Mouse (Mus musculus) cerebellum, adult 8-10 months (tissue): ENCODE measurements around the gene Unc13c.

Experiments
- DNase-seq: peaks from one replicate; pipeline ENCODE4 v3.0.0; 2022

Gene Unc13c

GRCm38 (mm10) chr9:73867410-73868067 lies 101.2 kb downstream of the Unc13c start:
- no peak for DNase-seq

- DNase-seq, result no peak
Observed at GRCm38 (mm10) chr9:73866666-73867065, 102.1 kb downstream of the Unc13c start.

GRCm38 (mm10) chr9:73859469-73859868 lies 109.3 kb downstream of the Unc13c start:
- DNase-seq, result no peak

DNA sequence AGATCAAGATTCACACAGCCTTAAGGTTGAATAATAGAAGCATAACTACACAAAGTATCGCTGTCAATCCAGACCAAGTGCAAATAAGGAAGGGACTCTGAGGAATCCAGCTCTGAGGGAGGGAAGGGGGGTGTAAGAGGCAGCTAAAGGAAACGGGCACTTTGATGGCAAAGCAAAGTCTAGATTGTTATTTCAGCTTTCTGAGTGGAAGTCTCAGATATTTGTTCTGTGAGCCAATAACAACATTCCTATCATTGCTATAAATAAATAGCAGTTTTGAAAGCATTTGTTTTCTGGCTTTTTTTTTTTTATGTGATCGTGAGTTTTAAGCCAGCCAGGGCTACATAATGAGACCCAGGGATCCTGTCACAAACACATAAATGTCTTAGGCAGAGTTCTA lies 114.5 kb downstream of the Unc13c start:
- DNase-seq, result no peak

GRCm38 (mm10) chr9:73806681-73807080 lies 162.1 kb downstream of the Unc13c start:
- no peak for DNase-seq

DNA sequence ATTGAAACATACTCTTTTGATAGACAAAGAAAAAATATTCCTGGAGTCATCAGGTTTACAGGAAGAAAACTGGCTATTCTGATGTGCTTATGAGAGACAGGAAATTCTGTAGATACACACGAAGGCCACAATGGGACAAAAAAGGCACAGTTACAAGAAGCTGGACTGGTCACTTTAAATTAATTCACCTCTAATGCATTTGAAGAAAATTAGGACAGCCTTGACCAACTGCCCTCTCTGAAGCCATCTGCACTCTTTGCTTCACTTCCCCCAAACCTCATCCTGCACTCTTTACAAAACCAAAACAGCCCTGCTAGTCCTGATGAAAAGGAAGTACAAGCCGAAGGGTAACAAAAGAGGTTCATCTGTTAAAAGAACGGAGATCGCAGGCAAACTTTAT lies 194.2 kb downstream of the Unc13c start:
- DNase-seq, result peak; percentile 41

DNA sequence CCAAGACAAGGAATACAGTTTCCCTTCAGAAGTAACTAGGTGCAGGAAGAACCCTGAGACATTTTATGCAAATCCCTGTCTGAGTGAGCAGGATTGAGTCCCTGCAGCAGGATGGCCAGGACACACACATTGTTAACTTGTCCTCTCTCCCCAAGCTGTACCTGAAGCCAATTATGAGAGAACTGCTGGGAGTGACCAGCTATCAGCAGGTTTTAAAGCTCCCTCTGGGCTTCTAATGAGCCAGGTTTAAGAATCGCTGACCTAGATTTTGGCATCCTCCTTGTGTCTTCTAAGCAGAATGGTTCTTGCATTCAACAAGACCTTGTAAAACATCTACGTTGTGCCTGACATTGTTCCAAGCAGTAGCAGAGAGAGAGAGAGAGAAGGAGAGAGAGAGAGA lies 213.6 kb downstream of the Unc13c start:
- peak; percentile 20 for DNase-seq

DNA sequence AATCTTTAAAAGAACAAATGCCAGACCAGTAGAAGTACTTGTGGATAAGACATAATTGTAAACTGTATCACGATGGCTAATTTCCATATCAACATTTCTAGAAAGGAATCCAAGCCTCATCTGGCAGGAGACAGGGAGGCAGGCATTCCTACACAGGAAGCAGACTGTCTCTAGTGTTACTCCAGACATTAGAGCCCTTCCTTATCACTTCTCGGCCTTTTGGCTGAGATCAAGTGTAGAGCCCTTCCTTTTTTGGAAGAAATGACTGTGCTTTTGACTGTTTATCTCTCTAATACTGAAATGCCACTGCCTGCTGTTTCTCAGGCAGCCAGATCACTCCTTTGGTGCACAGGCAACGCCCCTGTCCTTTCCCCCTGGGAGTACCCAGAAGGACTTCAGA lies 215.3 kb downstream of the Unc13c start:
- no peak for DNase-seq

GRCm38 (mm10) chr9:73751344-73751743 lies 217.4 kb downstream of the Unc13c start:
- DNase-seq, result no peak

- DNase-seq, result no peak
Observed at GRCm38 (mm10) chr9:73734446-73734845, 234.3 kb downstream of the Unc13c start.

- no peak for DNase-seq
Observed at GRCm38 (mm10) chr9:73725717-73726662, 242.8 kb downstream of the Unc13c start.

DNA sequence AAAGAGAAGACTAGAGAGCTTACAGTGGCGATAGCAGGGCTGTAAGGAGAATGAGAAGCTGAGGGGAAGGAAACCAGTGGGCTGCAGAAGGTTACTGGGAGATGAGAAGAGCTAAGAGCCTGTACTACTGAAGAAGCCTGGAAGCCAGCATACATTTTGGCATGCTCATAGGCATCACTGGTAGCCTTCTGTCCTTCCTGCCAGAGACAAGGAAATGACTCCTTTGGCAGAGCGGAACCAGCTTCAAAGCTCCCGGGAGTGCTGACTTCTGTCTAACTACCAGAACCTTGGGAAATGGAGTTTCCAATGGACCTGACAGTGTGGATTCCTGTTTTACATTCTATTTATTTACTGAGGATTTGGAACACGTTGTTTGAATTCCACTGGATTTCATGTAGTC lies 244.0 kb downstream of the Unc13c start:
- DNase-seq, result no peak

DNA sequence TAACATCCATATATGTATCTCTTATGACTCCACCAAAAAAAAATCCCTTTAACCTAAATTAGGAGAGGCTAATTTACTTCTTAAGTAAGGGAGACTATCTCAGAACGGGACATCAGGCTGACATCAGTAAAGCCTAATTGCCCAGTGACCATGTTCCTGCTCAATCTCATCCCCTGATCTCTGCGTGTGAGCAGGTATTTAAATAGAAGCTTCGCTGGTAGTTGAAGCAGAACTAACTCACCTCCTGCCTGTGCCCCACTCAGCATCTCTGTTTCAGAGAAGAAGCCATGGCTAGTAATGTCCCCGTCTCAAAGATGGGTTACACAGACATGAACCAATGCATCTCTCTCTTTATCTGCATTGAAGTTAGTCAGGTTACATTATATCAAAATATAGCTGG lies 255.3 kb downstream of the Unc13c start:
- DNase-seq, result no peak

- DNase-seq, result no peak
Observed at GRCm38 (mm10) chr9:73697103-73697502, 271.7 kb downstream of the Unc13c start.

- DNase-seq, result no peak
Observed at GRCm38 (mm10) chr9:73681580-73681979, 287.2 kb downstream of the Unc13c start.

- no peak for DNase-seq
Observed at GRCm38 (mm10) chr9:73680545-73681495, 287.9 kb downstream of the Unc13c start.

DNA sequence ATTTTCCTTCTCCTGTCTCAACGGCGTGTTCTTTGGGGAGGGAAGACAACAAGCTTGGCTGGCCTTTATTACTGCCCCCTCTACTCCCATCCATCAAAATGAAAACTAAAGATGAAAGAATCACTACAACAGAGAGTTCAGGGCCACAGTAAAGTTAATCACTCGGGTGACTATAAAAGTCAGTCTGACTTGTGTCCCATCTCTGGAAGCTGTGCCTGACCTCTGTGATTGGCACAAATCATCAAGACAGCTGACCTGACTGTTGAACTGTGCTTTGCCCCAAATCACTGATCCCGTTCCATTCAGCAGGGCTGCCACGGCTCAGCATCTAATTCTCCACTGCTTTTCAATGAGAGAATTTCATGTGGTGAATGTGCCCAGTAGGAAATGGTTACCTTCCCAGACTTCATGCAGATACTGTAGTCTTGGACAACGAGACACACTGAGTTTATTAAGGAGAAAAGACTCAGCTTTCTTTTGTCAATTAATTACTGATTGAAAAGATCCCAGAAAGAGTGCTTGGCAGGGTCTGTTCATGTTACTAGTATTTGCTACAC lies 297.0 kb downstream of the Unc13c start:
- DNase-seq, result no peak

DNA sequence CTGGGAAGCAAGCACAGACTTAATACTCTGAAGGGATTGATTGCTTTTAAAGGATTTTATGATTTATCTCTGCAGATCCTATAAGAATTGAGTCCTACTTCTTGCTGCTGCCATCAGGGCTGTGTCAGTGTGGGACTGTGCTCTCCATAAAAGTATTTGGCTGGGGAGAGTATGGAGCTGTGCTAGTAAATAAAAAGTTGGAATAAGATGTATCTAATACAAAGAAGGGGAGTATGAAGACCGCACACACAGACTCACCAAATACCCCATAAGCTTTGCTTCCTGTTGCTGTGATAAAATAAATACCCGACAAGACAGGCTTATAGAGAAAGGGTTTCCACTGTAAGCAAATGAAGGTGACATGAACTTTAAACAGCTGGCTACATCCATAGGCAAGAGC lies 298.7 kb downstream of the Unc13c start:
- DNase-seq, result no peak

DNA sequence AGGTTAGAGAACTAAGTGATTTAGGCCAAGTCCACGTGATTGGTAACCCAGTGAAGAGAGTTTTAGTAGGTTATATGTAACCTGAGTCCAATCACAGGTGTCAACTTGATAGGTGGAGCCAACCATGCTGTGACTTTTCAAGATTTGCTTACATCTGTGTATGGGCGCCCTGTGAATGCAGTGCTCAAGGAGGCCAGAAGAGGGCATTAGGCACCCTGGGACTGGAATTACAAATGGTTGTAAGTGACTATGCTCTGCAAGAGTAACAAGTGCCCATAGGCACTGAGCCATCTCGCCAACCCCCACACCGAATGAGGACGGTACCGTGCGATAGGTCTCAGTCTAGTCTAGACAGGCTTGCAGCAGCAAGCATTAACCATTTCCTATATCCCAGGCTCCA lies 305.9 kb downstream of the Unc13c start:
- no peak for DNase-seq

GRCm38 (mm10) chr9:73649088-73649487 lies 319.7 kb downstream of the Unc13c start:
- DNase-seq, result no peak

- no peak for DNase-seq
Observed at GRCm38 (mm10) chr9:73638119-73638518, 330.6 kb downstream of the Unc13c start.

DNA sequence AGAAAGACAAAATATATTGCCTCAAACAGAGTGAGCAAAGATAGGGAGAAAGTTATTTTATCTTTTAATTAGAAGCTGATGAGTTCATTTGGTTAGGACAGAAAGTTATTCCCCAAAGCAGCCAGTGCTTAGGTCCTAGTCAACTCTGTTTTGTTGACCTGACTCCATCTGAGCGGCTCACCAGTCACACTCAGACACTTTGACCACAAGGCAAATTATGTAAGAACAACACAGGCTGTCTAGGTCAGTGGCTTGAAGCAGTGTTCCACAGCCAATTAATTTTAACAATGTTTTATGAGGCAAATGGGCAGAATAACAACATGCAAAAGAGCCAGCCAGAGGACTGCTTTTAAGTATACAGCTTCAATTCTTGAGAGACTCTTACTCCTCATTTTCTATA lies 343.6 kb downstream of the Unc13c start:
- no peak for DNase-seq

DNA sequence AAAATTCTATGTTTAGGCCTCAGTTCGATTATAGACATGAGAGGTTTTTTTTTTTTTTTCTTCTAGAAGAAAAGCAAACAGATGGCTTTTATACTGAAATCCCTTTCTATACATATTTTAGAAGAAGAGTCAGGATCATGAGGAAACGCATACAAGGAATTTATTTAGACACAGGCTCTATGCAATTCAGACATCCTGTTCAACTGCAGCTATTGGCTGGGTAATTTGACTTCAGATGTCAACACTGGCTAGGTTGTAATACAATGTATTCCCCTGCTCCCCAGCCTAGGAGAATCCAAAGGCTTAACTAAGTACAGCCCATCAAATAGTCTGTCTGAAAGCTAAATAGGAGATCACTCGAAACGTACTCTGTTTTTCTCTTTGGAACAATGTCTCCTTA lies 355.9 kb downstream of the Unc13c start:
- DNase-seq, result no peak
